Mouse (Mus musculus) limb, embryonic 13.5 days (tissue): ENCODE measurements around the gene Alg14. TPM values are rescaled to one million over a fixed set of nuclear protein-coding genes. Genes with fewer than 3 reads are reported as not detected.
A peak's percentile ranks its signal among the peaks of the same experiment; 100 is the strongest.

Experiments
- ATAC-seq: fragments of 200-750 bp; cut with Nextera tagmentation; 2 replicates; pipeline ENCODE4 v1.8.0; 2017; ENCODE audit warnings: low read depth, moderate number of reproducible peaks, moderate TSS enrichment; ENCODE audit not compliant: low FRiP score
- H3K27ac ChIP-seq: fragments of 300-500 bp; sonication (generic); 2 replicates; pipeline ENCODE4 v1.5.1; 2015; ENCODE audit warnings: inconsistent platforms, mild to moderate bottlenecking, moderate library complexity
- H3K27me3 ChIP-seq: fragments of 300-500 bp; sonication (generic); 2 replicates; pipeline ENCODE4 v1.6.1; 2015; ENCODE audit warnings: mild to moderate bottlenecking, inconsistent platforms
- H3K36me3 ChIP-seq: fragments of 300-500 bp; sonication (generic); 2 replicates; pipeline ENCODE4 v1.6.1; 2015; ENCODE audit warnings: inconsistent platforms, mild to moderate bottlenecking, moderate library complexity
- H3K4me1 ChIP-seq: fragments of 300-500 bp; sonication (generic); 2 replicates; pipeline ENCODE4 v1.6.1; 2015; ENCODE audit warnings: inconsistent platforms
- H3K4me2 ChIP-seq: fragments of 300-500 bp; sonication (generic); replicated peaks from 2 replicates; pipeline ENCODE4 v1.6.1; 2015; ENCODE audit warnings: inconsistent platforms, mild to moderate bottlenecking, moderate library complexity
- H3K4me3 ChIP-seq: fragments of 300-500 bp; sonication (generic); 2 replicates; pipeline ENCODE4 v1.5.1; 2015; ENCODE audit warnings: moderate library complexity, mild to moderate bottlenecking, inconsistent platforms
- H3K9ac ChIP-seq: fragments of 300-500 bp; sonication (generic); 2 replicates; pipeline ENCODE4 v1.6.1; 2015; ENCODE audit warnings: mild to moderate bottlenecking, inconsistent platforms
- H3K9me3 ChIP-seq: fragments of 300-500 bp; sonication (generic); 2 replicates; pipeline ENCODE4 v1.6.1; 2016; ENCODE audit warnings: inconsistent platforms
- WGBS: fragments of 180-500 bp; shearing (Covaris S2); methylation state at CpG from one replicate; pipeline ENCODE4 v1.1.7; 2015; 5-methylcytosine and 5-hydroxymethylcytosine counted together
- polyA plus RNA-seq: library from polyadenylated mRNA; unstranded; fragments of >200 nt; fragmentation: Nextera tagmentation; extraction: Ambion mirVana; gene quantifications from 2 replicates; pipeline ENCODE4 v1.2.1, GENCODE M21; 2015

Gene Alg14
- polyA plus RNA-seq, 1 experiment from 2014 or later: 37.0 TPM

- Histone ChIP-seq H3K36me3 (0 out of 2 replicates have a peak, but pooled peaks cover 10% of the 10 kb centered on the region), H3K4me3 (no peak overlapping the region), H3K27me3 (no peaks in the 10 kb centered on the region), H3K9me3 (0 out of 2 replicates have a peak, but pooled peaks cover 7% of the 10 kb centered on the region), H3K9ac (no peak overlapping the region), H3K27ac (no peak overlapping the region), H3K4me1 (peaks cover 3% of the 10 kb centered on the region; the same call in 1 of the 2 replicates), H3K4me2 (no peak overlapping the region)
- 74% methylated on average over 6 of the region's 6 CpGs for WGBS
- ATAC-seq: no peak
Observed at GRCm38 (mm10) chr3:121314149-121314548, 22.6 kb downstream of the Alg14 start.

DNA sequence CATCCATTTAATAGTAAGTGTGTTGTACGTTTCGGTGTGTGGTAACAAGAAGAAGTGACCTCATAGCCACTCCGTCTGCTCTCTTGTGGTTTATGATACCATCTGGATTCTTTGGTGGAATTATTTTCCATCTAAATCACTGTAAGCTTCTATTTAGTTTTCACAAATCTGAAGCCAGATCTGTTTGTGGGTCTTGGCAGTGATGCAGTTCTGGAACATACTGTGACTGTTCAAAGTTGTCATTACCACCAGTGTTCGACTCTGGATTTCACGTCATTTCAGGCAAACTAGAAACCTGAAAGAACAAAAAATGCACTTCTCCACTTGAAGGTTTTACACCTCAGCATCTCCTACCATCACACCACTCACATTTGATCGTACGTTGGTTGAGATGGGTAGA lies 23.9 kb downstream of the Alg14 start:
- ATAC-seq: no peak
- no peak overlapping the region for H3K9ac ChIP-seq
- no peaks in the 10 kb centered on the region; the same call in 1 of the 2 replicates for H3K4me1 ChIP-seq
- no peak overlapping the region for H3K27ac ChIP-seq
- no peaks in the 10 kb centered on the region for H3K27me3 ChIP-seq
- H3K4me2 ChIP-seq: no peak overlapping the region
- 90% methylated on average over 7 of the region's 7 CpGs for WGBS
- peaks cover 10% of the 10 kb centered on the region; the same call in 1 of the 2 replicates for H3K36me3 ChIP-seq
- H3K9me3 ChIP-seq: 0 out of 2 replicates have a peak, but pooled peaks cover 7% of the 10 kb centered on the region
- H3K4me3 ChIP-seq: no peak overlapping the region

DNA sequence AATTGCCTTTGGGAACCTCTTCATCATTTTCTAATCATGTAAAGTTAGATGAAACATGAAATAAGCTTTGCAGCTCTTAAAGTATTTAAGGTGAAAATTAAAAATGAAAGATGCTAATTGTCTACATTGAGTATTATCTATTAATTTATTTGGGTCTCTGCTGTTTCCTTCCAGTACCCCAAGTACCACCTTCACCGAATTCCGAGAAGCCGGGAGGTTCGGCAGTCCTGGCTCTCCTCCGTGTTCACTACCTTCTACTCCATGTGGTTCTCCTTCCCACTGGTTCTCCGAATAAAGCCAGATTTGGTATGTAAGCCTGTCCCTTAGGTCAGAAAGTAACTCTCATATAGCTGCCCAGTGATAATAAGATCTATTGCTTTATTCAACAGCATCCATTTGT lies 28.3 kb downstream of the Alg14 start:
- Histone ChIP-seq H3K27me3 (no peaks in the 10 kb centered on the region), H3K4me1 (no peaks in the 10 kb centered on the region), H3K4me2 (no peak overlapping the region), H3K9me3 (0 out of 2 replicates have a peak, but pooled peaks cover 7% of the 10 kb centered on the region), H3K4me3 (no peak overlapping the region), H3K27ac (no peak overlapping the region), H3K9ac (no peak overlapping the region), H3K36me3 (peaks cover 31% of the 10 kb centered on the region)
- ATAC-seq: no peak
- WGBS: 90% methylated on average over 6 of the region's 6 CpGs

DNA sequence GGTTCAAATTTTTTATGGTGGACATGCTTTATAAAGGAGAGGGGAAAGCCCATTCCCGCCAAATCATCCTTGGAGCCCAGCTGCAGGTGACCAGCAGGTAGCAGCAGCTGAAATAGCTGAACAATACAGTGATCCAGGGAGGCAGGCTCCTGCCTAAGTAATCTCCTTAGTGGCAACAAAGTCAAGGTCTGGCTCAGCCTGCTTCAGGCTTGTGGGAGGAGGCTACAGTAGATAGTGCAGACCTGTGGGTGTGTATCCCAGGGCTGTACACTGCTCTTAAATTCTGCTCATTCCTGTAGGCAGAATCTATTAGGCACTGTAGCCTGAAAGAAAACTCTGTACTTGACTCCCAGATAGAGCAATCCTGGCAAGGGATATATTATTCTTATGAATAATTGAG lies 29.3 kb downstream of the Alg14 start:
- peaks cover 27% of the 10 kb centered on the region for H3K36me3 ChIP-seq
- no peaks in the 10 kb centered on the region for H3K4me1 ChIP-seq
- no peak overlapping the region for H3K4me3 ChIP-seq
- no peak overlapping the region for H3K4me2 ChIP-seq
- ATAC-seq: no peak
- WGBS: 81% methylated on average over 1 of the region's 1 CpGs
- H3K27ac ChIP-seq: no peak overlapping the region
- no peaks in the 10 kb centered on the region for H3K27me3 ChIP-seq
- 0 out of 2 replicates have a peak, but pooled peaks cover 2% of the 10 kb centered on the region for H3K9me3 ChIP-seq
- H3K9ac ChIP-seq: no peak overlapping the region

GRCm38 (mm10) chr3:121323371-121323770 lies 31.8 kb downstream of the Alg14 start:
- H3K27me3 ChIP-seq: no peaks in the 10 kb centered on the region
- no peak overlapping the region for H3K4me3 ChIP-seq
- no peak for ATAC-seq
- no peaks in the 10 kb centered on the region for H3K9me3 ChIP-seq
- H3K4me1 ChIP-seq: no peaks in the 10 kb centered on the region
- no peak overlapping the region for H3K4me2 ChIP-seq
- no peak overlapping the region for H3K9ac ChIP-seq
- peaks cover 21% of the 10 kb centered on the region for H3K36me3 ChIP-seq
- no peak overlapping the region for H3K27ac ChIP-seq
- WGBS: 98% methylated on average over 15 of the region's 15 CpGs

DNA sequence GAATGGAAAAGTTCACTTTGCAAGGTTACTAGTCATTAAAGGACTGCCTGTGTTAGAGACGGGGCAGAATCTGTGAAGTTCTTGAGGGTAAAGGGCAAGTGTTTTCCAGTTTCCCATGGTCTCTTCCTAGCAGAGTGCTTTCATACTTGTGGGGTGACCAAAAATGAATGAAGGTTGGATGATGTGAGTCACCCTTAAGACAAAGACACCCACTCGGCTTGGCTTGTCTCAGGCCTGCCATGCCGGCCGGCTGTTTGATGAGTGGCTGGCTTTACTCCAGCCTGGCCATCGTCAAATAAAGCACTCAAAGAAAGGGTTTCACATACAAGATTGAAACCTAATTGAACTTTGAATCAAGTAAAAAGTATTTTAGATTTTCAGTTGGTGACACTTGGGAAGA lies 35.8 kb downstream of the Alg14 start:
- WGBS: 87% methylated on average over 5 of the region's 5 CpGs
- Histone ChIP-seq H3K4me2 (no peak overlapping the region), H3K4me1 (no peaks in the 10 kb centered on the region; the same call in 1 of the 2 replicates), H3K27me3 (no peaks in the 10 kb centered on the region), H3K4me3 (no peak overlapping the region), H3K27ac (no peak overlapping the region), H3K9ac (no peak overlapping the region), H3K36me3 (peaks cover 23% of the 10 kb centered on the region), H3K9me3 (no peaks in the 10 kb centered on the region)
- ATAC-seq: no peak

DNA sequence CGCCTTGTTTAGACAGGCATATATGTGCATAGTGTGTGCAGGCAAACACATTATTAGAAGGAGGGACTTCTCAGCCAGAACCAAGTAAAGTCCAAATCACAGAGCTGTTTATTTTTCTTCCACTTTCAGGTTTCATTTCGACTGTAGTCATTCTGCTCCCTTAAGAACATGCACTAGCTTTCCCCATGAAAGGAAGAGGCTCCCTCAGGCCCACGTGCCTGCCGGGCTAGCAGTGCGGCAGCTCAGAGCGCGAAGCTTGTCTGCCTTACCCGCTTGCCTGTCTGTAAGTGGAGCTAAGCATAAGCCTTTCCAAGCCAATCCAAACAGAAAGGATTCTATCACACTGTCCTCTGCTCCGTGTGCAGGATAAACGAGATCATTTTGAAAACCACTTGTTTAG lies 38.1 kb downstream of the Alg14 start:
- peaks cover 13% of the 10 kb centered on the region; the same call in 1 of the 2 replicates for H3K36me3 ChIP-seq
- 76% methylated on average over 10 of the region's 10 CpGs for WGBS
- ATAC-seq: no peak

DNA sequence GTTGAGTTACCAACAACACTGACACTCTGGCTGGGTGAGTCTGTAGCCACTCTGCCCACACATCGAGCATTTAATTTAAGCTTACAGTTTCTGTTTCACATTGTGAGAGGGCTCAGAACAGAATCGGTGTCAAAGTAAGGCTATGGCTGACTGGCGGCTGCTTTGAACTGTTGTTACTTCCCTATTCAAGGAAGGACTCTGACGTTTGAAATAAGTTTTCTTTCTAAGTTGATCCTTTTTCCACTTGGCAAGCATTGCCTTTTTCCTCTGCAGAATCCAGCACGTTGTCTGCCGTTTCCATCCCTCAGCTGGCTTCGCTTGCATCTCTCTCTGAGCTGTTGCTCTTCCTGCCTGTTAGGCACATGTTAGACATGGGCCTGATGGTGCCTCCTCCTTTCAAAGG lies 38.7 kb downstream of the Alg14 start:
- Histone ChIP-seq H3K27ac (no peak overlapping the region), H3K27me3 (no peaks in the 10 kb centered on the region), H3K4me2 (no peak overlapping the region), H3K4me1 (no peaks in the 10 kb centered on the region; the same call in 1 of the 2 replicates), H3K9me3 (no peaks in the 10 kb centered on the region), H3K4me3 (no peak overlapping the region), H3K36me3 (peaks cover 13% of the 10 kb centered on the region; the same call in 1 of the 2 replicates), H3K9ac (no peak overlapping the region)
- ATAC-seq: no peak
- 75% methylated on average over 7 of the region's 7 CpGs for WGBS

More for the DNA sequence above, 38.1 kb downstream of the Alg14 start:
- Histone ChIP-seq H3K4me3 (no peak overlapping the region), H3K9ac (no peak overlapping the region), H3K9me3 (no peaks in the 10 kb centered on the region), H3K27me3 (no peaks in the 10 kb centered on the region), H3K4me1 (no peaks in the 10 kb centered on the region; the same call in 1 of the 2 replicates), H3K4me2 (no peak overlapping the region), H3K27ac (no peak overlapping the region)

DNA sequence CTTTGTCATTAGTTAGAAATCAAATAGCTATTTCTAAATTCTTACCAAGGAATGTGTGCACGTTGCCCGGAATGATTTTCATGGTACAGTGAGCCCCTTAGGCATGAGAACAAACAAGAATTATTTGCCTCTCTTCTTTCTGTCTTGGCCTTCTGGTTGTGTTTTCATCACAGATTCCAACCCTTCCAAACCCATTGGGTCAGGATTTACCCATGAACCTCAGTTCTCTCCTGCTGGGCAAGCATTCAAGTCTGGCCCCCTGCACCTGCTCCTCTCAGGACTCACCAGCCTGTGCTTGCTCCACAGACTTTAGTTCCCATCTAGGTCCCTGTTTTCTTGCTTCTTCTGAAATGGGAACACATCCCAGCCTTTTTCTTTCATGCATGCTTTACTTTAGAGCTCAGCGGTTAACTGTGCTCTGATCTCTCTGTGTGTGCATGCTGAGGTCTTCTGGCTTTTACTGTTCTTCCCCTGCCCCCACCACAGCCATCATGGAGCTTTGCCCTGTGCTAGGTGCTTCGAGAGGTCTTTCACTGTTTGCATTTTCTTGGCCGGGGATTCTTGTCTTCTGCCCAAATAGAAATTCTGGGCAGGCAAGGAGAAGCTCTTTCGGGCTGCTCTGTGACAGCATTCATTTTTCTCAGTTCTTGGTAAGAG lies 44.8 kb downstream of the Alg14 start:
- ATAC-seq: no peak
- peaks cover 8% of the 10 kb centered on the region; the same call in 1 of the 2 replicates for H3K36me3 ChIP-seq
- no peaks in the 10 kb centered on the region for H3K9me3 ChIP-seq
- no peak overlapping the region for H3K4me3 ChIP-seq
- H3K4me2 ChIP-seq: no peak overlapping the region
- peaks cover 19% of the 10 kb centered on the region for H3K4me1 ChIP-seq
- WGBS: 90% methylated on average over 6 of the region's 6 CpGs
- H3K27ac ChIP-seq: no peak overlapping the region
- no peak overlapping the region for H3K9ac ChIP-seq
- no peaks in the 10 kb centered on the region for H3K27me3 ChIP-seq

GRCm38 (mm10) chr3:121338687-121339086 lies 47.1 kb downstream of the Alg14 start:
- Histone ChIP-seq H3K4me2 (no peak overlapping the region), H3K9ac (no peak overlapping the region), H3K27ac (no peak overlapping the region), H3K4me1 (peaks cover 19% of the 10 kb centered on the region), H3K4me3 (no peak overlapping the region), H3K36me3 (no peaks in the 10 kb centered on the region), H3K9me3 (no peaks in the 10 kb centered on the region), H3K27me3 (no peaks in the 10 kb centered on the region)
- 41% methylated on average over 2 of the region's 2 CpGs for WGBS
- ATAC-seq: no peak

GRCm38 (mm10) chr3:121340321-121340761 lies 48.8 kb downstream of the Alg14 start:
- Histone ChIP-seq H3K9ac (no peak overlapping the region), H3K9me3 (no peaks in the 10 kb centered on the region), H3K27me3 (no peaks in the 10 kb centered on the region), H3K4me1 (peaks cover 32% of the 10 kb centered on the region), H3K4me2 (no peak overlapping the region), H3K36me3 (no peaks in the 10 kb centered on the region), H3K4me3 (no peak overlapping the region), H3K27ac (peak overlapping the region; percentile 16; the same call in 1 of the 2 replicates)
- WGBS: 45% methylated on average over 7 of the region's 7 CpGs
- ATAC-seq: no peak

- Histone ChIP-seq H3K4me3 (no peak overlapping the region), H3K4me2 (no peak overlapping the region), H3K9me3 (no peaks in the 10 kb centered on the region), H3K27me3 (no peaks in the 10 kb centered on the region), H3K36me3 (no peaks in the 10 kb centered on the region), H3K27ac (no peak overlapping the region), H3K4me1 (peaks cover 43% of the 10 kb centered on the region), H3K9ac (no peak overlapping the region)
- WGBS: 75% methylated on average over 7 of the region's 7 CpGs
- no peak for ATAC-seq
Observed at GRCm38 (mm10) chr3:121343224-121343623, 51.7 kb downstream of the Alg14 start.
